Mouse (Mus musculus) gastrocnemius, postnatal 14 days (tissue): ENCODE data around the gene Ptpn9. TPM values are rescaled to one million over a fixed set of nuclear protein-coding genes. Genes with fewer than 3 reads are reported as not detected.
A peak's percentile ranks its signal among the peaks of the same experiment; 100 is the strongest.

Experiments
- DNase-seq: peaks from one replicate; pipeline ENCODE4 v3.0.0; 2021; ENCODE audit warnings: mixed read lengths
- intact Hi-C: fragments of 180-260 bp; cut with DNase I; formaldehyde crosslinking; loops from one replicate; pipeline ENCODE4 v1.15.1; 2025; ENCODE audit warnings: low total_unique reads
- total RNA-seq, 2 experiments: library from RNA; stranded (reverse); gene quantifications; 2 replicates each; pipeline ENCODE4 v1.2.3; 2021

The Ptpn9 gene
- total RNA-seq, 2 experiments from 2014 or later: 8.6 to 9.2 TPM

DNA sequence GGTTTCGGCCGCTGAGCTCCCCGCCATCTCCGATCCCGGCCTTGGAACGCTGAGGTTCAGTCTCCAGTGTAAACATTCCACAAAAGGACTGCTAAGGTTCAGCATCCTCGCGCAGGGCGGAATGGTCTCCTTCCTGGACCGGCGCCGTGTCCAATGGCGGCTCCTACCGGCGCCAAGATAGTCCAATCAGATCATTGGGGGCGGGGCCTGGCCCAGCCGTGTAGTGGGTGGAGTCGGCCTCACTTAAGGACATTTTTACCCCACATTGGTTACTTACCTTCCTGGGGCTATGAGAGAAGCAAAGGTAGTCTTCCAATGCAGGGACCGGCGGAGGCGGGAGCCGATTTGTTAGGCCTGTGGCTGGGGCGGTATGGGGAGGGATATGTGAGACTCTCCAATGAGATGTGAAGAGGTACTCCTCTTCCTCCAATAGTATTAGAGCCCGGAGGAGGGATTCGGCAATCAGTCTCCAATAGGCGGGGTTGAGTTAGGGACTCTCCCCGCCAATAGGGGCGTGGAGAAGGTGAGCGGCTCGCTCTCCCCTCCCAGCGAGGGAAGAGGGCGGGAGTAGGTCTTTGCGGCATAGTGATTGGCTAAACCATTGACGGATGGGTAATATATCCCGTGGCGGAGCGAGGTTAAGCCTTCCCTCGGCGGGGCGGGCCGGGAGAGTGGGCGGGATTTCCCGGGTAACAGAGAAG lies 81.1 kb downstream of the Ptpn9 start:
- intact Hi-C loops: no loop called here
- peak; percentile 98 for DNase-seq

DNA sequence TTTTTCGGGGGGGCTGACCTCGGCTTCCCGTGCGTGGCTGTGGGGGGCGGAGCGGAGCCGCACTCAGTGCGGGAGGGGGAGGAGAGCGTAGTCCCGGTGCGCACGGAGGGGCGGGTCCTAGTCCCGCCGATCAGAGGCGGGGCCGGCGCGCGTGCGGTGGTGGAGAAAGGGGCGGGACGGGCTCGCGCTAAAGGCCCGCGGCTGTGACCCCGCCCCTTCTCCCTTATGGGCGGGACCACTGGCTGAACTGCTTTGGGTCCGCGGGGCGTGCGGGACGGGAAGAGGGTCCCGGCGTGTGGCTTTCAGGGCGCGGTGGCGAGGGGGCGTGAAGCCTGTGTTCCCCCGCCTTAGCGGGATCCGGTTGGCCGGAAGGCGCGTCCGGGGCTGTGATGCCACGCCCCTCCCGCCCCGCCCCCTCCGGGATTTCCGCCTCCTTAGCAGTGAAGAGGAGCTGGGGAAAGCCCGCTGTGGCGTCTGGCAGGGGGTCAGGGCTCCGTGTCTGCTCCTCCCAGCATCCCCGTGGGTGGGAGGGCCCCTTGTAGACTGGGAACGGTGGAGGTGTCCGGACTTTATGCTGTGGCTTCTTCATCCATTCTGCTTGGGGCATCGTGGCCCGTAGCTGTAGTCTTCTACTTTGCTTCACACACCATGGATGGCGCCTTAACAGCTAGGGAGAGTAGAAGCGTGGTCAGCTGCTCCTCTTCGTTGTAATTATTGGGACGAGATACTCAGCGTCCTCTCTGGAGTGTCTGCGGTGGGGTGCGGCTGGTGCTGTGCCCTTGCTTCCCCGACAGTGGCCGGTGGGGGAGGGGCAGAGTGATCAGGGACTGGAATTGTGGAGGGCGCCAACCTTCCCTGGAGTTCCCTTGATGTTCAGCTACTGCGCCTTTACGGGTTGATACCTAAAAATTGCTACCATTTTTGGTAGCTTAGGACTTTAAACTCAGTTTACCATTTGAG lies 82.3 kb downstream of the Ptpn9 start:
- peak; percentile 89 for DNase-seq

DNA sequence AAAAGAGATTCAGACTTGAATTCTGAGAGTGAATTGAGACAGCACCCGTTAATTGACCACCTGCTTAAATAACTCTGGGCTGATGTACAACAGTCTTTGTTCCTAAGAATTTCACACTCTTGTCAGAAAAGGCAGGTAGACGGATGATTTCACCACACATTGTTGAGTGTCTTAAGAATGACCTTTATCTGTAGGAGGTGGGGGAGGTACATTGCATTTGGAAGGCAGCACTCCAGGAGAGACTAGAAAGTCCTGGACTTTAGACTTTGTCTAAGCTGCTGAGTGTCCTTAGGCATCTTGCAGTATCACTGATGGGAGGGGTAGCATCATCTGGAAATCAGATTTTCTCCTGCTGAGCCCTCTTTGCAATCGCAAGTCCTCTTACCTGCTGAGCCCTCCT lies 87.5 kb downstream of the Ptpn9 start:
- DNase-seq: no peak
- intact Hi-C loops: no loop called here

More for the DNA sequence above, 82.3 kb downstream of the Ptpn9 start:
- intact Hi-C loops: no loop called here

Other genes with a start within 250 kb of the Ptpn9 start
- gene Lingo1, start 198.5 kb upstream of the Ptpn9 start, total RNA-seq: under 1 TPM; 0.47 to 0.82 TPM
- gene Odf3l1, start 130.2 kb upstream of the Ptpn9 start, total RNA-seq: under 1 TPM in 1 of 2 experiments, not detected in 1; 0.80 TPM
- gene Cspg4, start 129.9 kb upstream of the Ptpn9 start, total RNA-seq: 10 to 100 TPM; 13.8 to 20.6 TPM
- gene Snx33, start 66.6 kb upstream of the Ptpn9 start, total RNA-seq: 1 to 10 TPM; 6.4 to 6.5 TPM
- 10 to 100 TPM; 40.1 to 43.1 TPM for gene Imp3, start 57.4 kb upstream of the Ptpn9 start, total RNA-seq
- 1 to 10 TPM; 7.3 to 7.4 TPM for gene Snupn, start 44.0 kb upstream of the Ptpn9 start, total RNA-seq
- gene Sin3a, start 77.1 kb downstream of the Ptpn9 start, total RNA-seq: 10 to 100 TPM; 20.3 to 22.7 TPM
- 10 to 100 TPM; 32.8 to 36.2 TPM for gene Man2c1, start 135.8 kb downstream of the Ptpn9 start, total RNA-seq
- gene Neil1, start 153.4 kb downstream of the Ptpn9 start, total RNA-seq: 1 to 10 TPM; 4.7 to 5.6 TPM
- 10 to 100 TPM; 22.1 to 24.4 TPM for gene Commd4, start 163.4 kb downstream of the Ptpn9 start, total RNA-seq
- not detected for gene Trcg1, start 241.6 kb downstream of the Ptpn9 start, total RNA-seq